Mouse (Mus musculus) heart, postnatal 0 days (tissue): ENCODE measurements around the gene Vmn1r71. TPM values are rescaled to one million over a fixed set of nuclear protein-coding genes. Genes with fewer than 3 reads are reported as not detected.
"Not testable (repeated sequence)": the region's sequence is repeated elsewhere in the genome, so short reads cannot be mapped to it uniquely, and the experiment has no call there.

Experiments
- ATAC-seq: fragments of 200-750 bp; cut with Nextera tagmentation; 2 replicates; pipeline ENCODE4 v1.8.0; 2017; ENCODE audit warnings: low read depth, moderate number of reproducible peaks, moderate library complexity; ENCODE audit not compliant: insufficient read depth
- DNase-seq: peaks from one replicate; pipeline ENCODE4 v3.0.0-alpha.2; 2016; ENCODE audit warnings: low spot score
- H3K27ac ChIP-seq: fragments of 300-500 bp; sonication (generic); 2 replicates; pipeline ENCODE4 v1.5.1; 2014; ENCODE audit warnings: low read depth, mild to moderate bottlenecking
- H3K27me3 ChIP-seq: fragments of 300-500 bp; sonication (generic); 2 replicates; pipeline ENCODE4 v1.6.1; 2014; ENCODE audit warnings: low read length, mixed read lengths; ENCODE audit not compliant: control insufficient read depth, insufficient read depth
- H3K36me3 ChIP-seq: fragments of 300-500 bp; sonication (generic); replicated peaks from 2 replicates; pipeline ENCODE4 v1.6.1; 2014; ENCODE audit warnings: low read length, mixed read lengths; ENCODE audit not compliant: control insufficient read depth, insufficient read depth
- H3K4me1 ChIP-seq: fragments of 300-500 bp; sonication (generic); 2 replicates; pipeline ENCODE4 v1.6.1; 2014; ENCODE audit warnings: antibody characterized with exemption; ENCODE audit not compliant: control insufficient read depth, insufficient read depth
- H3K4me2 ChIP-seq: fragments of 300-500 bp; sonication (generic); 2 replicates; pipeline ENCODE4 v1.6.1; 2014; ENCODE audit warnings: low read depth, mild to moderate bottlenecking, low read length, moderate library complexity
- H3K4me3 ChIP-seq: fragments of 300-500 bp; sonication (generic); 2 replicates; pipeline ENCODE4 v1.5.1; 2014; ENCODE audit warnings: low read depth, low read length
- H3K9ac ChIP-seq: fragments of 300-500 bp; sonication (generic); replicated peaks from 2 replicates; pipeline ENCODE4 v1.6.1; 2014; ENCODE audit warnings: low read depth, low read length, mixed read lengths
- H3K9me3 ChIP-seq: fragments of 300-500 bp; sonication (generic); replicated peaks from 2 replicates; pipeline ENCODE4 v1.6.1; 2016; ENCODE audit warnings: low read length; ENCODE audit not compliant: control insufficient read depth
- CTCF ChIP-seq: IDR thresholded peaks from 2 replicates; pipeline ENCODE4 v1.5.1; 2016; ENCODE audit warnings: antibody characterized with exemption, control low read depth, low read depth
- EP300 ChIP-seq: IDR thresholded peaks from 2 replicates; pipeline ENCODE4 v1.6.1; 2016; ENCODE audit warnings: antibody characterized with exemption, low read depth
- polyA plus RNA-seq: library from polyadenylated mRNA; unstranded; fragments of >200 nt; fragmentation: Nextera tagmentation; extraction: Ambion mirVana; gene quantifications from 2 replicates; pipeline ENCODE4 v1.2.1, GENCODE M21; 2015
- total RNA-seq: library from RNA; depleted of rRNA; stranded (reverse); fragments of >200 nt; gene quantifications from 2 replicates; pipeline ENCODE4 v1.2.3, GENCODE M21; 2014; ENCODE audit warnings: low replicate concordance; rRNA removed

Vmn1r71 gene
- total RNA-seq = not detected in 2 replicates
- not detected in 2 replicates for polyA plus RNA-seq

- H3K4me3 ChIP-seq = no peak within 1 kb of the TSS
- TF ChIP-seq EP300 (no peak), CTCF (no peak)
- no peaks in the 10 kb centered on the region for H3K36me3 ChIP-seq
- peaks cover 11% of the 10 kb centered on the region for H3K9me3 ChIP-seq
- no peak within 1 kb of the TSS for H3K27ac ChIP-seq
- DNase-seq (no peak), ATAC-seq (no peak)
- H3K4me1 ChIP-seq = no peaks in the 10 kb centered on the region
- H3K9ac ChIP-seq = no peak within 1 kb of the TSS
- no peak within 1 kb of the TSS for H3K4me2 ChIP-seq
- H3K27me3 ChIP-seq = no peaks in the 10 kb centered on the region
Measured at GRCm38 (mm10) chr7:10754264-10754663, at the start of gene Vmn1r71. TSS of gene Vmn1r71 (minus strand) at chr7:10754364.

GRCm38 (mm10) chr7:10757551-10757950, 3.4 kb upstream of the Vmn1r71 start:
- H3K4me1 ChIP-seq, H3K36me3 ChIP-seq, ATAC-seq, H3K4me3 ChIP-seq, H3K9ac ChIP-seq, H3K27me3 ChIP-seq, H3K9me3 ChIP-seq, DNase-seq, H3K27ac ChIP-seq, H3K4me2 ChIP-seq: not testable (repeated sequence)

Other genes with a start within 250 kb of the Vmn1r71 start
- not detected in 2 replicates for gene Vmn1r68, start 195.9 kb downstream of the Vmn1r71 start, total RNA-seq
- gene Vmn1r68, start 195.9 kb downstream of the Vmn1r71 start, polyA plus RNA-seq = not detected in 2 replicates
- gene Vmn1r69, start 140.7 kb downstream of the Vmn1r71 start, total RNA-seq = not detected in 2 replicates
- gene Vmn1r69, start 140.7 kb downstream of the Vmn1r71 start, polyA plus RNA-seq = not detected in 2 replicates
- gene Vmn1r70, start 122.8 kb downstream of the Vmn1r71 start, total RNA-seq = not detected in 2 replicates
- not detected in 2 replicates for gene Vmn1r70, start 122.8 kb downstream of the Vmn1r71 start, polyA plus RNA-seq
- gene Nlrp4b, start 66.6 kb downstream of the Vmn1r71 start, total RNA-seq = not detected in 2 replicates
- gene Nlrp4b, start 66.6 kb downstream of the Vmn1r71 start, polyA plus RNA-seq = not detected in 2 replicates
- not detected in 2 replicates for gene Zscan4b, start 150.7 kb upstream of the Vmn1r71 start, total RNA-seq
- gene Zscan4b, start 150.7 kb upstream of the Vmn1r71 start, polyA plus RNA-seq = not detected in 2 replicates